In the genomic region with DNA sequence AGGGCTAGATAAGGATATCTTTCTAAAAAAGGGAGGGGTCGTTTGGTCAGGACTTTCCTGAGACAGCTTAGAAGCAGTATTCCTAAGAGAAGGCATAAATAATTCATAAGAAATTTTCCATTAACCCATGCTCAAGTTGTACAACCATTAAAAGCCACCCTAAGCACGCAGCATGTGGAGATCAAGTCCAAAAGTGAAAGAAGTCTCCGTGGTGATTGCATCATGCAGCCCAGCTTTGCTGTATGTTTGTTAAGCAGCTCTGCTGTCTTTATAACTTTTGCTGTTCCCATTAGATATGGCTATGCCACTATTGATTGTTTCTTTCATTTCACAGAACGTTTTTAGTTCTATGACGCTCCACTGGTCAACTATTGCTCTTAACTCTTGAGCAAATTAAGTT, we compare ENCODE assay signal across 39 mouse cellular contexts. TPM values are rescaled to one million over a fixed set of nuclear protein-coding genes. Genes with fewer than 3 reads are reported as not detected.
"Had no signal": no experiment of that assay in that cellular context is flagged by ENCODE, and none has a peak within 500 bp of the region (broad histone marks: within the 10 kb centered on the region; RNA-seq: fewer than 3 reads in every experiment).

No protein-coding gene starts in this region.

- H3K4me3 ChIP-seq: heart, embryonic 10.5 days; heart, embryonic 12.5 days; hindbrain, embryonic 10.5 days; hindbrain, embryonic 12.5 days; intestine, embryonic 15.5 days; layer of hippocampus, adult 2 months; left cerebral cortex, adult 2 months; limb, embryonic 10.5 days; limb, embryonic 12.5 days; liver, embryonic 13.5 days had no signal

- H3K36me3 ChIP-seq: heart, embryonic 10.5 days; heart, embryonic 12.5 days; hindbrain, embryonic 10.5 days; hindbrain, embryonic 12.5 days; intestine, embryonic 15.5 days; limb, embryonic 10.5 days; limb, embryonic 12.5 days; liver, embryonic 13.5 days had no signal

- H3K9ac ChIP-seq: heart, embryonic 12.5 days; hindbrain, embryonic 12.5 days; hindbrain, embryonic 14.5 days; intestine, embryonic 15.5 days; limb, embryonic 12.5 days; liver, embryonic 13.5 days had no signal

- H3K9me3 ChIP-seq: intestine, embryonic 15.5 days; limb, embryonic 10.5 days; liver, embryonic 13.5 days had no signal

- H3K4me1 ChIP-seq: heart, embryonic 10.5 days; heart, embryonic 12.5 days; hindbrain, embryonic 10.5 days; hindbrain, embryonic 12.5 days; intestine, embryonic 15.5 days; limb, embryonic 10.5 days; limb, embryonic 12.5 days; liver, embryonic 13.5 days had no signal

- DNase-seq: gastrocnemius, postnatal 14 days; gastrocnemius, postnatal 36 days; heart, adult 18-20 months; heart, postnatal 10 days; heart, postnatal 4 days; kidney, adult 18-20 months; kidney, postnatal 10 days; kidney, postnatal 25 days; kidney, postnatal 4 days; liver; liver, embryonic 13.5 days had no signal

- H3K27me3 ChIP-seq: heart, embryonic 12.5 days; hindbrain, embryonic 12.5 days; intestine, embryonic 15.5 days; limb, embryonic 12.5 days; liver, embryonic 13.5 days had no signal

- H3K27ac ChIP-seq: heart, embryonic 10.5 days; hindbrain, embryonic 10.5 days; hindbrain, embryonic 12.5 days; hindbrain, embryonic 14.5 days; intestine, embryonic 15.5 days; layer of hippocampus, adult 2 months; left cerebral cortex, adult 2 months; limb, embryonic 10.5 days; limb, embryonic 12.5 days; liver, embryonic 13.5 days had no signal

RNA-seq across cellular contexts. Expression of a gene that starts 5.6 kb away (rescaled TPM):
- total RNA-seq: gastrocnemius, adult 18-20 months; gastrocnemius, adult 8-10 months; gastrocnemius, postnatal 14 days; gastrocnemius, postnatal 36 days; granulocyte monocyte progenitor cell, adult 5-6 weeks; heart, adult 18-20 months; heart, adult 8-10 months; heart, postnatal 10 days; heart, postnatal 25 days; heart, postnatal 4 days; layer of hippocampus, adult 2 months; layer of hippocampus, postnatal 10 days; layer of hippocampus, postnatal 25 days; left cerebral cortex, adult 2 months; left cerebral cortex, postnatal 14 days; left cerebral cortex, postnatal 36 days had no signal
- polyA plus RNA-seq: heart, embryonic 10.5 days; heart, embryonic 12.5 days; heart, embryonic 14.5 days; heart, embryonic 16.5 days; hindbrain, embryonic 10.5 days; hindbrain, embryonic 12.5 days; hindbrain, embryonic 14.5 days; hindbrain, embryonic 16.5 days; inflammation-experienced regulatory T-cells, adult 6 months; intestine, embryonic 15.5 days; intestine, postnatal 0 days; kidney, embryonic 14.5 days; kidney, embryonic 16.5 days; limb, embryonic 10.5 days; limb, embryonic 12.5 days; limb, embryonic 14.5 days; liver, embryonic 11.5 days; liver, embryonic 13.5 days had no signal

RNA-seq across cellular contexts. Expression of a gene that starts 32.5 kb away (rescaled TPM):
- total RNA-seq: gastrocnemius, adult 18-20 months; gastrocnemius, adult 8-10 months; gastrocnemius, postnatal 14 days; gastrocnemius, postnatal 36 days; granulocyte monocyte progenitor cell, adult 5-6 weeks; heart, adult 18-20 months; heart, adult 8-10 months; heart, postnatal 10 days; heart, postnatal 25 days; heart, postnatal 4 days; layer of hippocampus, adult 2 months; layer of hippocampus, postnatal 10 days; layer of hippocampus, postnatal 25 days; left cerebral cortex, adult 2 months; left cerebral cortex, postnatal 14 days; left cerebral cortex, postnatal 36 days had no signal
- polyA plus RNA-seq: heart, embryonic 10.5 days; heart, embryonic 12.5 days; heart, embryonic 14.5 days; heart, embryonic 16.5 days; hindbrain, embryonic 10.5 days; hindbrain, embryonic 12.5 days; hindbrain, embryonic 14.5 days; hindbrain, embryonic 16.5 days; inflammation-experienced regulatory T-cells, adult 6 months; intestine, embryonic 15.5 days; intestine, postnatal 0 days; kidney, embryonic 14.5 days; kidney, embryonic 16.5 days; limb, embryonic 10.5 days; limb, embryonic 12.5 days; limb, embryonic 14.5 days; liver, embryonic 11.5 days; liver, embryonic 13.5 days had no signal

RNA-seq across cellular contexts. Expression of a gene that starts 50.7 kb away (rescaled TPM):
- total RNA-seq: gastrocnemius, adult 18-20 months; gastrocnemius, adult 8-10 months; gastrocnemius, postnatal 14 days; gastrocnemius, postnatal 36 days; granulocyte monocyte progenitor cell, adult 5-6 weeks; heart, adult 18-20 months; heart, adult 8-10 months; heart, postnatal 10 days; heart, postnatal 25 days; heart, postnatal 4 days; layer of hippocampus, adult 2 months; layer of hippocampus, postnatal 10 days; layer of hippocampus, postnatal 25 days; left cerebral cortex, adult 2 months; left cerebral cortex, postnatal 14 days; left cerebral cortex, postnatal 36 days had no signal
- polyA plus RNA-seq: heart, embryonic 10.5 days; heart, embryonic 12.5 days; heart, embryonic 14.5 days; heart, embryonic 16.5 days; hindbrain, embryonic 10.5 days; hindbrain, embryonic 12.5 days; hindbrain, embryonic 14.5 days; hindbrain, embryonic 16.5 days; inflammation-experienced regulatory T-cells, adult 6 months; intestine, embryonic 15.5 days; intestine, postnatal 0 days; kidney, embryonic 14.5 days; kidney, embryonic 16.5 days; limb, embryonic 10.5 days; limb, embryonic 12.5 days; limb, embryonic 14.5 days; liver, embryonic 11.5 days; liver, embryonic 13.5 days had no signal

RNA-seq across cellular contexts. Expression of a gene that starts 57.5 kb away (rescaled TPM):
- total RNA-seq: gastrocnemius, adult 18-20 months; gastrocnemius, adult 8-10 months; gastrocnemius, postnatal 14 days; gastrocnemius, postnatal 36 days; granulocyte monocyte progenitor cell, adult 5-6 weeks; heart, adult 18-20 months; heart, adult 8-10 months; heart, postnatal 10 days; heart, postnatal 25 days; heart, postnatal 4 days; layer of hippocampus, adult 2 months; layer of hippocampus, postnatal 10 days; layer of hippocampus, postnatal 25 days; left cerebral cortex, adult 2 months; left cerebral cortex, postnatal 14 days; left cerebral cortex, postnatal 36 days had no signal
- polyA plus RNA-seq: heart, embryonic 10.5 days; heart, embryonic 12.5 days; heart, embryonic 14.5 days; heart, embryonic 16.5 days; hindbrain, embryonic 10.5 days; hindbrain, embryonic 12.5 days; hindbrain, embryonic 14.5 days; hindbrain, embryonic 16.5 days; inflammation-experienced regulatory T-cells, adult 6 months; intestine, embryonic 15.5 days; intestine, postnatal 0 days; kidney, embryonic 14.5 days; kidney, embryonic 16.5 days; limb, embryonic 10.5 days; limb, embryonic 12.5 days; limb, embryonic 14.5 days; liver, embryonic 11.5 days; liver, embryonic 13.5 days had no signal
